Mouse (Mus musculus): ENCODE data around the gene Sdf4. TPM values are rescaled to one million over a fixed set of nuclear protein-coding genes. Genes with fewer than 3 reads are reported as not detected.
A peak's percentile ranks its signal among the peaks of the same experiment; 100 is the strongest.

Gene Sdf4
- 131 and 165 TPM in 2 replicates for polyA plus RNA-seq (2014; fragmentation: Nextera tagmentation; extraction: Ambion mirVana)

GRCm38 (mm10) chr4:155992241-155992905, at the start of gene Sdf4, which contains the start of gene B3galt6:
Gene Sdf4 (plus strand): TSS chr4:155992872.
Gene B3galt6 (minus strand): TSS chr4:155992649.
- WGBS, result under 1% methylated on average over 99 of the region's 99 CpGs

GRCm38 (mm10) chr4:155943049-155943452, 49.6 kb upstream of the Sdf4 start:
- Histone ChIP-seq H3K4me1 (ENCODE audit: control insufficient read depth, insufficient read depth, low read length) (peaks cover 12% of the 10 kb centered on the region), H3K9me3 (ENCODE audit: control insufficient read depth, low read length) (no peaks in the 10 kb centered on the region), H3K4me2 (replicated peaks; ENCODE audit: low read depth, low read length) (peak overlapping the region; percentile 87), H3K27me3 (ENCODE audit: control insufficient read depth, insufficient read depth, low read length) (no peaks in the 10 kb centered on the region), H3K4me3 (ENCODE audit: low read length) (peak overlapping the region; percentile 99), H3K27ac (ENCODE audit: low read depth, low read length) (peak overlapping the region; percentile 57; the same call in 1 of the 2 replicates), H3K36me3 (ENCODE audit: control insufficient read depth, insufficient read depth, low read length) (peaks cover 18% of the 10 kb centered on the region; the same call in 1 of the 2 replicates), H3K9ac (ENCODE audit: low read depth, low read length) (peak overlapping the region; percentile 95)
- peak; percentile 48 for ATAC-seq (ENCODE audit: low FRiP score, low TSS enrichment)
- under 1% methylated on average over 17 of the region's 17 CpGs for WGBS

More at GRCm38 (mm10) chr4:155992241-155992905, at the start of gene Sdf4, which contains the start of gene B3galt6:
- H3K36me3 ChIP-seq (ENCODE audit: control insufficient read depth, insufficient read depth, low read length), result peaks cover 23% of the 10 kb centered on the region
- peak within 1 kb of the TSS; percentile 95 for H3K4me3 ChIP-seq (ENCODE audit: low read length)
- peak within 1 kb of the TSS; percentile 98 for H3K4me2 ChIP-seq (replicated peaks; ENCODE audit: low read depth, low read length)
- H3K27ac ChIP-seq (ENCODE audit: low read depth, low read length), result peak within 1 kb of the TSS; percentile 92
- H3K9me3 ChIP-seq (ENCODE audit: control insufficient read depth, low read length), result no peaks in the 10 kb centered on the region
- peak; percentile 88 for ATAC-seq (ENCODE audit: low FRiP score, low TSS enrichment)
- H3K27me3 ChIP-seq (ENCODE audit: control insufficient read depth, insufficient read depth, low read length), result no peaks in the 10 kb centered on the region
- H3K9ac ChIP-seq (ENCODE audit: low read depth, low read length), result peak within 1 kb of the TSS; percentile 90
- peaks cover 19% of the 10 kb centered on the region for H3K4me1 ChIP-seq (ENCODE audit: control insufficient read depth, insufficient read depth, low read length)

GRCm38 (mm10) chr4:155943534-155944249, 49.0 kb upstream of the Sdf4 start, which contains the start of gene Ube2j2:
Gene Ube2j2 (plus strand): TSS chr4:155943831.
- no peaks in the 10 kb centered on the region for H3K9me3 ChIP-seq (ENCODE audit: control insufficient read depth, low read length)
- under 1% methylated on average over 80 of the region's 85 CpGs for whole genome bisulfite sequencing

GRCm38 (mm10) chr4:155944271-155944670, 48.4 kb upstream of the Sdf4 start:
- Histone ChIP-seq H3K4me3 (ENCODE audit: low read length) (peak overlapping the region; percentile 99), H3K36me3 (ENCODE audit: control insufficient read depth, insufficient read depth, low read length) (peaks cover 30% of the 10 kb centered on the region), H3K4me2 (replicated peaks; ENCODE audit: low read depth, low read length) (peak overlapping the region; percentile 87), H3K9ac (ENCODE audit: low read depth, low read length) (peak overlapping the region; percentile 95), H3K9me3 (ENCODE audit: control insufficient read depth, low read length) (no peaks in the 10 kb centered on the region), H3K27ac (ENCODE audit: low read depth, low read length) (peak overlapping the region; percentile 42; the same call in 1 of the 2 replicates), H3K4me1 (ENCODE audit: control insufficient read depth, insufficient read depth, low read length) (peaks cover 12% of the 10 kb centered on the region), H3K27me3 (ENCODE audit: control insufficient read depth, insufficient read depth, low read length) (no peaks in the 10 kb centered on the region)
- WGBS, result under 1% methylated on average over 17 of the region's 17 CpGs
- ATAC-seq (ENCODE audit: low FRiP score, low TSS enrichment), result 0 out of 2 replicates have a peak, but pooled peaks have one; percentile 3

More at GRCm38 (mm10) chr4:155943534-155944249, 49.0 kb upstream of the Sdf4 start, which contains the start of gene Ube2j2:
- no peaks in the 10 kb centered on the region for H3K27me3 ChIP-seq (ENCODE audit: control insufficient read depth, insufficient read depth, low read length)
- H3K4me2 ChIP-seq (replicated peaks; ENCODE audit: low read depth, low read length), result peak within 1 kb of the TSS; percentile 87
- peak within 1 kb of the TSS; percentile 95 for H3K9ac ChIP-seq (ENCODE audit: low read depth, low read length)
- ATAC-seq (ENCODE audit: low FRiP score, low TSS enrichment), result peak; percentile 99
- peaks cover 12% of the 10 kb centered on the region for H3K4me1 ChIP-seq (ENCODE audit: control insufficient read depth, insufficient read depth, low read length)
- H3K27ac ChIP-seq (ENCODE audit: low read depth, low read length), result peak within 1 kb of the TSS; percentile 57; the same call in 1 of the 2 replicates
- peak within 1 kb of the TSS; percentile 99 for H3K4me3 ChIP-seq (ENCODE audit: low read length)
- H3K36me3 ChIP-seq (ENCODE audit: control insufficient read depth, insufficient read depth, low read length), result peaks cover 24% of the 10 kb centered on the region; the same call in 1 of the 2 replicates

- no peak overlapping the region for H3K4me3 ChIP-seq (ENCODE audit: low read length)
- H3K4me1 ChIP-seq (ENCODE audit: control insufficient read depth, insufficient read depth, low read length), result peaks cover 12% of the 10 kb centered on the region
- H3K36me3 ChIP-seq (ENCODE audit: control insufficient read depth, insufficient read depth, low read length), result peaks cover 58% of the 10 kb centered on the region
- ATAC-seq (ENCODE audit: low FRiP score, low TSS enrichment), result no peak
- H3K4me2 ChIP-seq (replicated peaks; ENCODE audit: low read depth, low read length), result no peak overlapping the region
- no peak overlapping the region for H3K27ac ChIP-seq (ENCODE audit: low read depth, low read length)
- no peak overlapping the region for H3K9ac ChIP-seq (ENCODE audit: low read depth, low read length)
- no peaks in the 10 kb centered on the region for H3K9me3 ChIP-seq (ENCODE audit: control insufficient read depth, low read length)
- H3K27me3 ChIP-seq (ENCODE audit: control insufficient read depth, insufficient read depth, low read length), result no peaks in the 10 kb centered on the region
Measured at GRCm38 (mm10) chr4:155947094-155947493, 45.6 kb upstream of the Sdf4 start.

GRCm38 (mm10) chr4:155955491-155955890, 37.2 kb upstream of the Sdf4 start:
- Histone ChIP-seq H3K36me3 (ENCODE audit: control insufficient read depth, insufficient read depth, low read length) (peaks cover 80% of the 10 kb centered on the region), H3K9me3 (ENCODE audit: control insufficient read depth, low read length) (no peaks in the 10 kb centered on the region), H3K4me2 (replicated peaks; ENCODE audit: low read depth, low read length) (no peak overlapping the region), H3K9ac (ENCODE audit: low read depth, low read length) (no peak overlapping the region), H3K4me1 (ENCODE audit: control insufficient read depth, insufficient read depth, low read length) (no peaks in the 10 kb centered on the region), H3K27ac (ENCODE audit: low read depth, low read length) (no peak overlapping the region), H3K27me3 (ENCODE audit: control insufficient read depth, insufficient read depth, low read length) (no peaks in the 10 kb centered on the region), H3K4me3 (ENCODE audit: low read length) (no peak overlapping the region)
- ATAC-seq (ENCODE audit: low FRiP score, low TSS enrichment), result no peak
- 97% methylated on average over 6 of the region's 6 CpGs for WGBS

GRCm38 (mm10) chr4:155959275-155959674, 33.4 kb upstream of the Sdf4 start:
- Histone ChIP-seq H3K9me3 (ENCODE audit: control insufficient read depth, low read length) (no peaks in the 10 kb centered on the region), H3K4me3 (ENCODE audit: low read length) (no peak overlapping the region), H3K36me3 (ENCODE audit: control insufficient read depth, insufficient read depth, low read length) (peaks cover 48% of the 10 kb centered on the region), H3K4me2 (replicated peaks; ENCODE audit: low read depth, low read length) (no peak overlapping the region), H3K27me3 (ENCODE audit: control insufficient read depth, insufficient read depth, low read length) (no peaks in the 10 kb centered on the region), H3K4me1 (ENCODE audit: control insufficient read depth, insufficient read depth, low read length) (0 out of 2 replicates have a peak, but pooled peaks cover 10% of the 10 kb centered on the region), H3K27ac (ENCODE audit: low read depth, low read length) (no peak overlapping the region), H3K9ac (ENCODE audit: low read depth, low read length) (no peak overlapping the region)
- 7% methylated on average over 5 of the region's 5 CpGs for WGBS
- ATAC-seq (ENCODE audit: low FRiP score, low TSS enrichment), result peak; percentile 32; the same call in 1 of the 2 replicates

GRCm38 (mm10) chr4:155962167-155962971, 30.3 kb upstream of the Sdf4 start, which contains the start of gene C1qtnf12:
Gene C1qtnf12 (plus strand): TSS chr4:155962318.
- H3K36me3 ChIP-seq (ENCODE audit: control insufficient read depth, insufficient read depth, low read length), result peaks cover 42% of the 10 kb centered on the region
- H3K4me1 ChIP-seq (ENCODE audit: control insufficient read depth, insufficient read depth, low read length), result 0 out of 2 replicates have a peak, but pooled peaks cover 10% of the 10 kb centered on the region
- WGBS, result under 1% methylated on average over 34 of the region's 42 CpGs
- H3K27ac ChIP-seq (ENCODE audit: low read depth, low read length), result peak within 1 kb of the TSS; percentile 47
- peak within 1 kb of the TSS; percentile 60 for H3K9ac ChIP-seq (ENCODE audit: low read depth, low read length)
- H3K9me3 ChIP-seq (ENCODE audit: control insufficient read depth, low read length), result no peaks in the 10 kb centered on the region
- peak within 1 kb of the TSS; percentile 92 for H3K4me2 ChIP-seq (replicated peaks; ENCODE audit: low read depth, low read length)
- no peaks in the 10 kb centered on the region for H3K27me3 ChIP-seq (ENCODE audit: control insufficient read depth, insufficient read depth, low read length)
- ATAC-seq (ENCODE audit: low FRiP score, low TSS enrichment), result peak; percentile 89
- peak within 1 kb of the TSS; percentile 53 for H3K4me3 ChIP-seq (ENCODE audit: low read length)

Measured in kidney, embryonic 14.5 days (tissue).